Mouse (Mus musculus) hindbrain, embryonic 14.5 days (tissue): Measurements from ENCODE around the gene B020031M17Rik. TPM values are rescaled to one million over a fixed set of nuclear protein-coding genes. Genes with fewer than 3 reads are reported as not detected.
"Not testable (repeated sequence)": the region's sequence is repeated elsewhere in the genome, so short reads cannot be mapped to it uniquely, and the experiment has no call there.

Experiments used
- ATAC-seq: fragments of 200-750 bp; cut with Nextera tagmentation; 2 replicates; pipeline ENCODE4 v1.8.0; 2017; ENCODE audit warnings: moderate number of reproducible peaks, mild to moderate bottlenecking, moderate TSS enrichment, moderate library complexity; ENCODE audit not compliant: low FRiP score
- DNase-seq: peaks from one replicate; pipeline ENCODE4 v3.0.0-alpha.2; 2015; ENCODE audit warnings: low spot score
- H3K27ac ChIP-seq: fragments of 300-500 bp; sonication (generic); 2 replicates; pipeline ENCODE4 v1.5.1; 2014; ENCODE audit warnings: mild to moderate bottlenecking, moderate library complexity
- H3K27me3 ChIP-seq: fragments of 300-500 bp; sonication (generic); 2 replicates; pipeline ENCODE4 v1.6.1; 2014; ENCODE audit warnings: mild to moderate bottlenecking, low read length, mixed read lengths; ENCODE audit not compliant: control insufficient read depth, insufficient read depth
- H3K36me3 ChIP-seq: fragments of 300-500 bp; sonication (generic); replicated peaks from 2 replicates; pipeline ENCODE4 v1.6.1; 2014; ENCODE audit not compliant: control insufficient read depth, insufficient read depth
- H3K4me1 ChIP-seq: fragments of 300-500 bp; sonication (generic); replicated peaks from 2 replicates; pipeline ENCODE4 v1.6.1; 2014; ENCODE audit warnings: antibody characterized with exemption, low read length, mixed read lengths; ENCODE audit not compliant: control insufficient read depth, insufficient read depth
- H3K4me2 ChIP-seq: fragments of 300-500 bp; sonication (generic); replicated peaks from 2 replicates; pipeline ENCODE4 v1.6.1; 2014; ENCODE audit warnings: mild to moderate bottlenecking, moderate library complexity
- H3K4me3 ChIP-seq: fragments of 300-500 bp; sonication (generic); replicated peaks from 2 replicates; pipeline ENCODE4 v1.5.1; 2014; ENCODE audit warnings: mild to moderate bottlenecking, low read length
- H3K9ac ChIP-seq: fragments of 300-500 bp; sonication (generic); 2 replicates; pipeline ENCODE4 v1.6.1; 2014
- H3K9me3 ChIP-seq: fragments of 300-500 bp; sonication (generic); 2 replicates; pipeline ENCODE4 v1.6.1; 2016; ENCODE audit warnings: low read length; ENCODE audit not compliant: control insufficient read depth
- WGBS: fragments of 180-500 bp; shearing (Covaris S2); extraction: QIAGEN DNeasy Blood & Tissue Kit; methylation state at CpG from one replicate; pipeline ENCODE4 v1.1.7; 2014; 5-methylcytosine and 5-hydroxymethylcytosine counted together
- polyA plus RNA-seq: library from polyadenylated mRNA; unstranded; fragments of >200 nt; fragmentation: Nextera tagmentation; extraction: Ambion mirVana; gene quantifications from 2 replicates; pipeline ENCODE4 v1.2.1, GENCODE M21; 2014

B020031M17Rik gene
- polyA plus RNA-seq, 1 experiment from 2014 or later = not detected

DNA sequence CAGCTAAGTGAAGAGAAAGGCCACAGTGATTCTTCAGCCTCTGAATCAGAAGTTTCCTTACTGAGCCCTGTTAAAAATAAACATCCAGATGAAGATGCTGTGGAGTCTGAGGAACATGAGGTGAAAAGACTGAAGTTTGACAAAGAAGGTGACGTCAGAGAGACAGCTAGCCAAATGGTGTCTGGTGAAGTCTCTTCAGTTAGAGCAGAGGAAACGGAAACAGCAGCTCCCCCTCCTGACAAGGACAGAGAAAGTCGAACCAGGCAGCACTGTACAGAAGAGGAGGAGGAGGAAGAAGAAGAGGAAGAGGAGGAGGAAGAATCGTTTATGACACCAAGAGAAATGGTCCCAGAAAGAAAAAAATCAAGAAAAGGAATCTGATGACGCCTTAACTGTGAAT, 12.2 kb upstream of the B020031M17Rik start:
- not testable (repeated sequence) for H3K27me3 ChIP-seq, H3K9ac ChIP-seq, H3K4me1 ChIP-seq, H3K36me3 ChIP-seq, ATAC-seq, H3K4me2 ChIP-seq, H3K27ac ChIP-seq, H3K4me3 ChIP-seq, DNase-seq, H3K9me3 ChIP-seq
- WGBS = no CpG with 5 or more reads among the region's 5 CpGs

DNA sequence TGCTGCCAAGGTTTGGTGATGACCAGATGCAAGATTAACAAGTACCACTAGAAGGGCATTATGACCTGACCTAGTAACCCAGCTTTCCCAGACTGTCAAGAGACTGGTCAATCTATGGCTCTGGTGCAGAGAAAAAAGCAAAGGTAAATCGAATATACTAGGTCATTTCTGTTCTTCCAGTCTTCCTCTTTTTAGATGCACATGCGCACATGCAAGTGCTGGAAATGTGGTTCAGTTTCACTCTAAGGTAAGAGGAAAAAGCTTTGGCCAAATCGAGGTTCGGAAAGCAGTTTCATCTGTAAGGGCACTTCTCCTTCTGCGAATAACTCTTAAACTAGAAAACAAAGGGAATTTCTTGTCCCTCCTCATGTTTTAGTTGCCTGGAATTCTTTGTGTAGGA, 5.0 kb upstream of the B020031M17Rik start:
- not testable (repeated sequence) for H3K27ac ChIP-seq, H3K9me3 ChIP-seq, H3K27me3 ChIP-seq, H3K9ac ChIP-seq, DNase-seq, H3K4me1 ChIP-seq, H3K4me2 ChIP-seq, H3K4me3 ChIP-seq, H3K36me3 ChIP-seq, ATAC-seq
- WGBS = no CpG with 5 or more reads among the region's 5 CpGs

DNA sequence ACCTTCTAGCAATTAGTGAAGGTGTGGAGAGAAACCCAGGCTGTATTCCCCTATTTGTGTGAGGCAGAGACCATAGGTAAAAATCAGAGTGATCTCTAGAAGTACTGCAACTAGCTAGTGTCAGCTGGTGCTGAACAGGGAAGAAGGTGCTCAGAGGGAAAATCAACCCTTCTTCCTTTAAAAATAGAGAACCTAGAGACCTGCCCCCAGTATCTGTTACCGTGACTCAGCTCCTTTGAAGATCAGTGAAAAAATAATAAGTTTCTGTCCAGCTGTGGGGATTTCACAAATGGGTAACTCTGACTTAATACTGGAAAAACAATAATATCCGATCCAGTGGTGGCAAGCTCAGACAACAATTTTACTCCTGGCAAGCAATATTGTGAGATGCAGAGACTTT, 4.5 kb upstream of the B020031M17Rik start:
- H3K9me3 ChIP-seq, ATAC-seq, DNase-seq, H3K4me2 ChIP-seq, H3K4me1 ChIP-seq, H3K27me3 ChIP-seq, H3K27ac ChIP-seq, H3K9ac ChIP-seq, H3K4me3 ChIP-seq, H3K36me3 ChIP-seq: not testable (repeated sequence)
- 86% methylated on average over 2 of the region's 2 CpGs for WGBS

DNA sequence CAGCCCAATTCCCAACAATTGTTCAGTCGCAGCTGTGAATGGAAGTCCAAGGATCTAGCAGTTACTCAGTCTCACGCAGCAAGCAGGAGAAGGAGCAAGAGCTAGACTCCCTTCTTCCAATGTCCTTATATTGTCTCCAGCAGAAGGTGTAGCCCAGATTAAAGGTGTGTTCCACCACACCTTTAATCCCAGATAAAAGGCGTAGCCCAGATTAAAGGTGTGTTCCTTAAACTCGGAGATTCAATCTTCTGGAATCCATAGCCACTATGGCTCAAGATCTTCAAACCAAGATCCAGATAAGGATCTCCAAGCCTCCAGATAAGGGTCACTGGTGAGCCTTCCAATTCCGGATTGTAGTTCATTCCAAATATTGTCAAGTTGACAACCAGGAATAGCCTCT, 21.4 kb downstream of the B020031M17Rik start, which contains the start of gene Gm21761:
Gm21761 (minus strand) TSS at position 101 of the 400 bp plus-strand sequence.
- not testable (repeated sequence) for H3K27ac ChIP-seq, H3K9ac ChIP-seq, H3K36me3 ChIP-seq, H3K27me3 ChIP-seq, DNase-seq, H3K4me1 ChIP-seq, ATAC-seq, H3K4me2 ChIP-seq, H3K9me3 ChIP-seq, H3K4me3 ChIP-seq
- no CpG with 5 or more reads among the region's 5 CpGs for WGBS

DNA sequence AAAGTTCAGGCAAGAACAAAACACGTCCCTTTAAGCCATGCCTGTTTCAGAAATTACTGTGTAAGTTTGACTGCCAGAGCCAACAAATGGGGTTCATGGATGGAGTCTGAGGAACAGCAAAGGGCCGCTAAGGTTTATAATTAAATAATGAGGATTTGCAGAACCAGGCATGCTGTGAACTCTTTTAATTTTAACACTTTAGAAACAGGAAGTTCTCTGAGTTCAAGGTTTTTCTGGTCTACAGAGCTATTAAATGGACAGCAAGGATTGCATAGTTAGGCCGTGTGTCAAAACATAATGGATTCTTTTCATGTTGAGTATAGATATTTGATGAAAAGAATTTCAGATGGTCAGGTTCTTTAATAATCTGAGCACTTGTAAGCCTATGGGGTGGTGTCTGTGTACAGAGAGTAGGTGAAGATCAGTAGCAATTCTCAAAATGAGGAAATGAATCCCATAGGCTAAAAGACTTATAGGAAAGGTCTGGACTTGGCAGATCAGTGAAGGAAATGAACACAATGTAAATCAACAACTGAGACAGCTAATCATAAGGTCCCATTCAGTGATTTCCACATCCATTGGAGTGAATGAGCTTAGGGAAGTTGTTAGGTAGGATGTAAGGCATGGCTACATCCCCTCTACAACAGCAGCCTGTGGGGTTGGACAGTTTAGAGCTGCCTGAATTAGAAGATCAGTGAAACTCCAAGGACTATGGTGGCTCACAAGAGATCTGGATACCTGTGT, 25.8 kb downstream of the B020031M17Rik start:
- not testable (repeated sequence) for H3K4me3 ChIP-seq, H3K9ac ChIP-seq, H3K9me3 ChIP-seq, H3K27me3 ChIP-seq, H3K36me3 ChIP-seq, ATAC-seq, DNase-seq, H3K4me1 ChIP-seq, H3K27ac ChIP-seq, H3K4me2 ChIP-seq
- 86% methylated on average over 2 of the region's 3 CpGs for WGBS

DNA sequence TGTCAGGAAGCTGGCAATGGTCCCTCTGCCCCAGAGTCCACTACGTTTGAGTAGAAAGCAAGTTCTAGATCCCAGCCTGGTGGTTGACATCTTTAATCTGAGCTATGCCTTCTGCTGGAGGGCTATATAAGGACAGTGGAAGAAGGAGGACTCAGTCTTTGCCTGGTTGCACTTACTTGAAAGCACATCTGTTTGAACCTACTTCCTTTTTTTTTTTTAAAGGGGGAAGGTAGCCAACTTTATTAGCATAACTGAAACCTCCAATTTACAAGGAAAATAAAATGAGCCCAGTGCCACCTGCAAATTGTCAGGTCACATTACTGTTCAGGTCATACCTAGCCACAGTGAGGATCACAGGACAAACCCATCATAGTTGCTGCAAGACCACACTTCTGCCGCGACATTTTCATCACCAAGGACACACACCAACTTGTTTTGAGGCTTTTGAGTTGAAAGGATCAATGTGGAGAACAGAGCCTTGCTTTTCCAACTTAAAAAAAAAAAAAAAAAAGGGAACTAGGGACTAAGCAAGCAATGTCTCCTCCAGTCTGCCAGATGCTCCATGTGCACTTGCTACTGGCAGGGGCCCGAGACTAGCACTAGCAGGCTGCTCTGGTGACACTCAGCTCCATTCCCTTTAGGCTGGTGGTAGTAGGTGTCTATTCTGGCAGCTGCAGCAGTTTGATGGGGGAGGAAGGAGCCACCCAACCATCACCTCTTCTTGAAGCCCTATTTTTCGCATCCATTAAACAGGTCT, 33.5 kb downstream of the B020031M17Rik start:
- H3K27ac ChIP-seq, H3K27me3 ChIP-seq, H3K9ac ChIP-seq, DNase-seq, H3K4me3 ChIP-seq, ATAC-seq, H3K36me3 ChIP-seq, H3K4me1 ChIP-seq, H3K4me2 ChIP-seq, H3K9me3 ChIP-seq: not testable (repeated sequence)
- WGBS = 90% methylated on average over 4 of the region's 5 CpGs

DNA sequence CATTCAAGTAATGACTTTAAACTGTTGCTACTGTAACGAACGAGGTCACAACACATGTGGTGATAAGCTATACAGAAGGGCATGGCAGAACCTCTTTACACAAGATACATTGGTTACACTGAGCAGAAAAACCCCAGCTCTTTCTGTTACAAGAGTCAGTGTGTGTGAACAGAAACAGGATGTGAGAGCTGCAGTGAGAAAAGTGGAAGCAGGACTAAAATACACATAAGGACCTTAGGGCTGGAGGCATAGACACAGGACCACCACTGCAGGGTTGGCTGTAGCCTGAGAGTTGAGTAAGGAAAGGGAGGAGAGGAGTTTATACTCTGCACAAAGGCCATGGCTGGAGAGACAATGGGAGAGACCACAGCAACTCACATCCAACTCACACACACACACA, 34.2 kb downstream of the B020031M17Rik start:
- H3K9ac ChIP-seq, H3K4me1 ChIP-seq, H3K4me2 ChIP-seq, H3K27me3 ChIP-seq, DNase-seq, H3K4me3 ChIP-seq, H3K27ac ChIP-seq, ATAC-seq, H3K9me3 ChIP-seq, H3K36me3 ChIP-seq: not testable (repeated sequence)
- WGBS = 80% methylated on average over 2 of the region's 2 CpGs

Other genes with a start within 250 kb of the B020031M17Rik start
- 5.4 and 6.4 TPM in 2 replicates for gene Nim1k, start 194.9 kb downstream of the B020031M17Rik start, polyA plus RNA-seq
- gene Zfp131, start 159.9 kb downstream of the B020031M17Rik start, polyA plus RNA-seq = 32.7 and 34.5 TPM in 2 replicates
- gene AF067063, start 120.6 kb downstream of the B020031M17Rik start, polyA plus RNA-seq = not detected in 2 replicates
- gene D13Ertd608e, start 114.8 kb downstream of the B020031M17Rik start, polyA plus RNA-seq = not detected in 2 replicates
- not detected in 2 replicates for gene Tcstv1, start 56.0 kb downstream of the B020031M17Rik start, polyA plus RNA-seq
- not detected in 2 replicates for gene Gm21761, start 21.5 kb downstream of the B020031M17Rik start, polyA plus RNA-seq
- not detected in 2 replicates for gene Gm36079, start 76.2 kb upstream of the B020031M17Rik start, polyA plus RNA-seq
- gene Gm21188, start 101.4 kb upstream of the B020031M17Rik start, polyA plus RNA-seq = not detected in 2 replicates
- not detected in 2 replicates for gene Gm20767, start 189.4 kb upstream of the B020031M17Rik start, polyA plus RNA-seq
- gene Gm21818, start 221.6 kb upstream of the B020031M17Rik start, polyA plus RNA-seq = not detected in 2 replicates